Mouse (Mus musculus): ENCODE results near the gene Clec4a4.
"Not testable (repeated sequence)": the region's sequence is repeated elsewhere in the genome, so short reads cannot be mapped to it uniquely, and the experiment has no call there.

The Clec4a4 gene

DNA sequence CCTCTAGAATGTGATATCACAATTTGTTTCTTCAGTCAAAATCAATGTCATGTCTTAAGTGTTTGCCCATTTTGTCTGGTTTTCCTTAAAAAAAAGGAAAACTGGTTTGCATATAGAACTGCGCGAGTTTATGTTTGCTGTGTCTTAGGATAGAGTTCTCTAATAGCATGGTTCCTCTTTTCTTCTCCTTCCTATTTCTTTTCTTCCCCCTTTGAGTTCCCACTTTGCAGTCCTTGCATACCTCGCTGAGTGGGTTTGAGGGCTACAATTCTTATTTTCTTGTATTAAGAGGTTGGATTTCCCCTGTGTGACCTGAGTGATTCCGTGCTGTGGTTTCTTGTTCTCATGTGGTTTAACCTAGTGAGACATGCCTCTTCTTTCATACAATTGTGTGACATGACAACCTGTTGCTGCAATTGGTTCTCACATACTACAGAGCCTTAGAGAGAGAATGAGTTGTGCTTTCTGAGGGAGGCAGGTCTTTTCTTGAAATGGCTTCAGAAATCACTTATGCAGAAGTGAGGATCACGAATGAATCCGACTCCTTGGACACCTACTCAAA, at the start of gene Clec4a4:
TSS of gene Clec4a4 (plus strand) at position 492 of the 562 bp plus-strand sequence.
- no peak for DNase-seq (ENCODE audit: low spot score)

DNA sequence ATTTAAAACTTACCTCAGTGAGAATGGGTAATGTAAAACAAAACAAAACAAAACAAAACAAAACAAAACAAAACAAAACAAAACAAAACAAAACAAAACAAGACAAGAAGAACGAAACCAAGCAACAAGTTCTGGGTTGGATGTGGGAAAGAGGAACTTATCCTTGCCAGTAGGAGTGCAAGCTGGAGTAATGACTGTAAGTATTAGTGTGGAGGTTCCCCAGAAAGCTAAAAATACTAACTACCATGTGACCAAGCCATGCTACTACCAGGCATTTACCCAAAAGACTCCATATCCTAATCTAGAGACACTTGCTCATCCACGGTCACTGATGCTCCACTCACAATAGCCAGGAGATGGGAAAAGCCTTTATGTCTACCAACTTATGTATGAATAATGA, 43.4 kb upstream of the Clec4a4 start:
- DNase-seq (ENCODE audit: low spot score), result no peak

DNA sequence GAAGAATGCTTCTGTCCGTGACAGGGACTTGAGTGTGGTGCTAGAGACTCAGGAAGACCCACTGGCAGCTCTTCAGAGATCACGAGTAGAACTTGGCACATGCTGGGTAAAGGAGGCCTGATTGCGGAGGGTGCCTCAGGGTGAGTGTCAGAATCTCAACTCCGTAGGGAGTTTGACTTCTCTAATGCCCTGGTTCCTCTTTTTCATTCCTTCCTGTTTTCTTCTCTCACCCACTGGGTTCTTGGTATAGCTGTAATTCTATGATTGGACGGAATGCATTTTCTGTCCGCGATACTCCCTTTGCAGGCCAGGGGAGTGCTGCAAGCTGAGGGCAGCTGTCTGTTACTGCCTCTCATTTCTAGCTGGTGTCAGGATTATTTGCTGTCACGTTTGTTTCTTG, 37.8 kb upstream of the Clec4a4 start, which contains the start of gene Clec4a3:
TSS of gene Clec4a3 (plus strand) at position 115 of the 400 bp plus-strand sequence.
- DNase-seq (ENCODE audit: low spot score), result no peak

DNA sequence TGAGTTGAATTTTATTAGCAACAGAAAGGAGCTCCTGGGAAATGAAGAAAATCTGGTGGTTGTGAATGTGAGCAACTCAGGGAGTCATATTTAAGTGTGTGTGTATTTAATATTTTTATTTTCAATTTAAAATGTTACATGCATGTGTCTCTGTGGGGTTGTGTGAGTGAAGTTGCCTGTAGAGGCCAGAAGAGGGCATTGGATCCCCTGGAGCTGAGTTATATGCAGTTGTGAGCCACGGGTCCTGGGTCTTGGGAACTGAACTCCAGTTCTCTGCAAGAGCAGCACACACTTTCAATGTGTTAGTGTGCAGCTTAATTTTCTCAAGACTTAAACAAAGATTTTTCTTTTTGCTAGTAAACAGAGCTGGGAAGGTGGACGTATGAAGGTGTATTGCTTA, 25.6 kb upstream of the Clec4a4 start:
- DNase-seq (ENCODE audit: low spot score), result no peak

DNA sequence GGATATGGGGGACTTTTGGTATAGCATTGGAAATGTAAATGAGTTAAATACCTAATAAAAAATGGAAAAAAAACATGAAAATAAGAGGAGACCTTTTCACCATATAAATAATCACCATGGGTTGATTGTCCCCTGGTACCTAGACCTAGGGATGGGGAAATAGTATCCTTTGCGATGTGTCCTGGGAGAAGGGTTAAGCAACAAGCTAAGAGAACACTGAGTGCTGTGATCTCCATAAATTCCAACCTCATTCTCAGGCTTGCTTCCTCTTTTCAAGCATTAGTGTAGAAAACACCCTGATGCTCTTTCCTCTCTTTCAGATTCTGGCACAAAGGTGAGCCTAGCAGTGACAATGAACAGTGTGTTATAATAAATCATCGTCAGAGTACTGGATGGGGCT, 21.1 kb upstream of the Clec4a4 start:
- no peak for DNase-seq (ENCODE audit: low spot score)

DNA sequence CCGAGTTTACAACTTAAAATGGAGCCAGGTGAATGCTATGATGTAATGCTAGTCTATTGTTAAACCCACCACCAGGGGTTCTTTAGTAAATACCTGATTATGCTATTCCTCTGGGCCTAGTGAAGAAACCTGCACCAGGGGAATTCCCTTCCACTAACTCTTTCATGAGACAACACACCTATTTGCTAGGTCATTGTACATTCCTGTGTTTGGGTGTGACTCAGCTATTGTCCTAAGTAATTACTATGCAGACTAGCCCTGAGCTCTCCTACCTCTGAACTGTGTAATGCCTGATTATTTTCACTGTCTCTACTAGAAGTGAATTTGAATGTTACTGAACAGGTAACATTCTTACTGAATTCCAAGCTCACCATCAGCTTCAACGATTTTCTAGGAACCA, 14.5 kb downstream of the Clec4a4 start:
- not testable (repeated sequence) for DNase-seq (ENCODE audit: low spot score)

DNA sequence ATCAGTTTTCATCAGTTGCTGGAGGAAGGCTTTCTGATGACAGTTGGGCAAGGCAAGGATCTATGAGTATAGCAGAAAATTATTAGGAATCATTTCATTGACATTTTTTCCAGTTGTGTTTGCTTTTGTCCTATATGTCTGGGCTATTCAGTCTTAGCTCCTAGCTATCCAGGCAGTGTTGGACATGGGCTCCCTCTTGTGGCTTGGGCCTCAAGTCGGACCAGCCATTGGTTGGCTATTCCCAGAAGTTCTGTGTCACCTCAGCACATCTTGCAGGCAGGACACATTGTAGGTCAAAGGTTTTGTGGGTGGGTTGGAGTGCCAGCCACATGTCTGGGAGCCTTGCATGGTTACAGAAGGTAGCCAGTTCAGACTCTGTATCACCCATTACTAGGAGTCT, 15.4 kb downstream of the Clec4a4 start:
- no peak for DNase-seq (ENCODE audit: low spot score)

DNA sequence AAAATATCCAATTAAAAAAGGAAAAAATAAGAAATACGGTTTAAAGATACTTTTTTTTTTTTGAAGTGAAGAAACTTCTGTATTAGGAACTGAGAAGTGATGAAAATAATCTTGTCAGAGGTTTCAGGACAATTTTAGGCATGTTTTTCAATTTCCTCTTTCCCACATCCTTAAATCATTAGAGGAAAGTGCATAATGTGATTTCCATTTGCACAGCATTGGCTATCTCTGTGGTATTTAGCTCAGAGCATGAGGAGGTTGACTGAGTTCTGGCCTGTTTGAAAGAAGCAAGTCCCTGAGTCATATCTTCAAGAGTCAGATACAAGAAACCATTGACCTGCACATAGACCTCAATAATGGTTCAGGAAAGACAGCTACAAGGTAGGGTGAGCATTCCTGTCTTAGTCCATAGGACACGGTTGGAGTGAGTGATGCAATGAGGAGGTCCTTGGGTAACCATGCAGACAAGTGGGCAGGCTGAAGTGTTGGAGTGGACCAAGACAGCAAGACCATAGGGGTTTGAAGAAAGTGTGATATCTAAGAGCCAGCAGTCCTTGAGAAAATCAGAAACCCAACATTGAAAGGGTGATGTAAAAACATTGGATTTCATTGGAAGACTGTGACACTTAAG, 59.7 kb downstream of the Clec4a4 start, which contains the start of gene Clec4b1:
TSS of gene Clec4b1 (plus strand) at position 221 of the 631 bp plus-strand sequence.
- no peak for DNase-seq (ENCODE audit: low spot score)

Measured in urinary bladder, postnatal 10 days (tissue).